Mouse (Mus musculus): ENCODE data around the gene Alg3.

The Alg3 gene

GRCm38 (mm10) chr16:20557381-20557780 is 54.2 kb downstream of the Alg3 start:
- ChIA-PET CTCF (interaction anchor here in 2 of 4 experiments (0.7 to 1.0 kb wide), 5 partner anchors 9 to 111 kb away, joined by 3 to 4 read pairs (median 3); partner anchors contain the start of genes Abcf3 (in 1 of the 2) and Eif4g1 (in 1 of the 2)), POLR2A (interaction anchor here (0.5 to 7.2 kb wide), 36 partner anchors 8 to 300 kb away, joined by 3 to 46 read pairs (median 4); partner anchors contain the start of genes Ap2m1 (in 4 of the 4), Abcf3 (in 3 of the 4), Alg3 (in 3 of the 4) and Eef1akmt4 (in 3 of the 4))

All from embryonic stem cell, embryonic (primary cell).